Mouse (Mus musculus) gastrocnemius, postnatal 25 days (tissue): ENCODE measurements around the gene Fkbp1a. TPM values are rescaled to one million over a fixed set of nuclear protein-coding genes. Genes with fewer than 3 reads are reported as not detected.

Experiments used
- DNase-seq: peaks from one replicate; pipeline ENCODE4 v3.0.0; 2022
- long read RNA-seq, 2 experiments: library from polyadenylated mRNA; stranded (forward); transcript quantifications; one replicate each; pipeline ENCODE4 v2.0.0; 2021
- total RNA-seq, 2 experiments: library from RNA; stranded (reverse); gene quantifications; 1 replicate in 1 of 2; 2 replicates in 1 of 2; pipeline ENCODE4 v1.2.3; 2021

Gene Fkbp1a
- total RNA-seq: 100 to 1,000 TPM; 164 to 182 TPM
- long read RNA-seq, experiment 1, transcript Fkbp1a-201 (5 exons, 1,658 nt): major isoform, 191 of 379 reads
- long read RNA-seq, experiment 1, partial matches to known transcripts: 7 of 379 reads
- long read RNA-seq, experiment 1, other reads (novel, unspliced or antisense): 180 of 379 reads
- long read RNA-seq, experiment 2, transcript Fkbp1a-201 (5 exons, 1,658 nt): major isoform, 199 of 328 reads
- long read RNA-seq, experiment 2, partial matches to known transcripts: 6 of 328 reads
- long read RNA-seq, experiment 2, other reads (novel, unspliced or antisense): 119 of 328 reads

DNA sequence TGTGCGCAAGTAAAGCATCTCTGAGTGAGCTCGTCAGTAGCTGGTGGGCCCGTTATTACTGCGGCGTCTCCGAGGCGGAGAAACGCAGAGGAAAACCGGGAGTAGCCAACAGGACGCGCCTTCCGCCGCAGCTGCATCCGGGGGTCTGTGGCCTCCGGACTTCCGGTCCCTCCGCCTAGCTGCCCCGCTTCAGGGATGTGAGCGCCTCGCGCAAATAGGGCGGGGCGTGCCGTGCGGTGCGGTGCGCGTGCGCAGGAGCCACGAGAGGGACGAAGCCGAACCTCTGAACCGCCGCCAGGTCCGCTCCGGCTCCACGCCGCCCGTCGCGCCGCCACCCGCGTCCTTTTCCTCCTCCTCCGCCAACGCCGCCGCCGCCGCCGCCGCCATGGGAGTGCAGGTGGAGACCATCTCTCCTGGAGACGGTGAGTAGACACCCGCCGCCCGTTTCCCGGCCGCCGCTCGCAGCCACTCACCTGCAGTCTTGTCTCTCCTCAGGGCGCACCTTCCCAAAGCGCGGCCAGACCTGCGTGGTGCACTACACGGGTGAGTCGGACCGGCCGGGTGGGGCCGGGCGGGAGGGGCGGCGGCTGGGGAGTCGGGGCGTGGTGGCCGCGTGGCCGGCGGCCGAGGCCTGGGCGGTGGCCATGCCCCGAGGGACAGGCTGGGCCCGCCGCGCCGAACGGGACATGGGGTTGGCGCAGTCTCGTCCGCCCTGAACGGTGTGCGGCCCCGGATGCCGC, at the start of gene Fkbp1a:
Gene Fkbp1a, plus strand, starts transcription at position 161 of the 740 bp plus-strand sequence.
- DNase-seq: peak; percentile 96

DNA sequence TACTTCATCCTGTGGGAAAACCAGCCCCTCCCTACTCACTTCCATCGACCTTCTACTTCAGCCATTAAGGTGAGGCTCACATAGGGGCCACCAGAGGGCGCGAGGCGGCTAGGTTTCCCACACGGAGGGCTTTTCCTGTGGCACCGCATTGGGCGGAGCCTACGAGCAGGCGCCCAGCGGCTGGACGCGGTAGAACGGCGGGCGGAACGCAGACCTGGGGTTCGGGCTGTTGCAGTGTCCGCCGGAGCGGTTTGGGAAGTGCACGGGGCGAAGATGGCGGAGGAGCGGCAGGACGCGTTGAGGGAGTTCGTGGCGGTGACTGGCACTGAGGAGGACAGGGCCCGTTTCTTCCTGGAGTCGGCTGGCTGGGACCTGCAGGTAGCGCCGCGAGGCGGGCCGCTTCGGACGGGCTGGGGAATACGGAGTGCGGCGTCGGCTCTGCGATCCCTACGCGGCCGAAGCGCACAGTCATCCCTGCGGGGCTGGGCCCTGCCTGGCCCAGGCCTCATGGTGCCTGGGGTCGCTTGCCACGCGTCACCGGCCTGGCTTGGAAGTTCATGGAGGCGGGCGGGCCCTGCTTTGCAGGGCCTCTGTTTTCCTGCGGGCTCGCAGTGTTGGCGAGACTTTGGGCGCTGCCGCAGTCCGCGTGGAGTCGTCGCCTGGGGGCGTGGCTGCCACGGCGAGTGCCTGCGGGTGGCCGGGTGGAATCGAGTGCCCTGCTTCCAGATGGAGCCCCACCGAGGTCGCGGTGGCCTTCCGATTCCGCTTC, 48.1 kb upstream of the Fkbp1a start, which contains the start of gene Nsfl1c:
Gene Nsfl1c, plus strand, starts transcription at position 148 of the 769 bp plus-strand sequence.
- DNase-seq: peak; percentile 90

DNA sequence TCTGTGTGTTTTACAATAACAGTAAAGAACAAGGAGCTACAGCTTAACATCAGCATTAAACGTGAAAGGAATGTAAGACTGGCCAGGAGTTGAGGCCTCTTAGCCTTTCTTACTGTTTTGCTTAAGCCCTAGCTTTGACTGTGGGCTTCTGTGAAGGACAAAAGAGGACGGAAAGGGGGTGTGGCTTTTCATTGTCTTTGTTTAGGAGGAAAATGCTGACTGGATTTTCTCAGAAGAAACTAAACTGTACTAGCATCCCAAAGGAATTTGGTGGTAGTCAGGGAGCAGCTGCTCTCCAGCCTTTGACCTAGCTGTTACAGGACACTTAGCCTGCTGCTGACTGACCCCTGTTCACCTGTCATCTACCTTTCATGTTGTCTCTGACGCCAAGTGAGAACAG, 43.9 kb upstream of the Fkbp1a start:
- DNase-seq: no peak

DNA sequence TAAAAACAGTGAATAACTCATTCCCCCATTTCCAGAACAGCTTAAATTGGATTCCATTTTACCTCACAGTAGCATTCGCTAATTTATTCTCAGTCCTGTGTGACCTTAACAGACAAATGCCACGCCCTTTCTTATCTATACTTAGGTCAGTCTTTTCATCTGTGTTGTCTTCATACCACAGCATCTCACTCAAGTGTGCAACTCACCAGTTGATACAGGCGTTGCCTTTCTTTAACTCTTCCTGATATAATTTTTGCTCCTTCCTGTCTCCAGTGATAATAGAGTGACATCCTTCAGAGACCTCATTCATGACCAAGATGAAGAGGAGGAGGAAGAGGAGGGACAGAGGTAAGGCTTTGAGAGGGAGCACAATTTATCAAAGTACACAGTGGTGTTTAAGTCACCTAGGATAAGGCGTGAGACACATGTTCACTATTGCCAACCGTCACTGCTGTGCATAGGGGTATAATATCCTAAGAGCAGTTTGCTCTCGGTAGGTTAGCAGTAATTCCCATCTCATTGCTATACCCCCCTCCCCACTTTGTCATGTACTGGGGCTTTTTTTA, 41.8 kb upstream of the Fkbp1a start:
- DNase-seq: no peak

DNA sequence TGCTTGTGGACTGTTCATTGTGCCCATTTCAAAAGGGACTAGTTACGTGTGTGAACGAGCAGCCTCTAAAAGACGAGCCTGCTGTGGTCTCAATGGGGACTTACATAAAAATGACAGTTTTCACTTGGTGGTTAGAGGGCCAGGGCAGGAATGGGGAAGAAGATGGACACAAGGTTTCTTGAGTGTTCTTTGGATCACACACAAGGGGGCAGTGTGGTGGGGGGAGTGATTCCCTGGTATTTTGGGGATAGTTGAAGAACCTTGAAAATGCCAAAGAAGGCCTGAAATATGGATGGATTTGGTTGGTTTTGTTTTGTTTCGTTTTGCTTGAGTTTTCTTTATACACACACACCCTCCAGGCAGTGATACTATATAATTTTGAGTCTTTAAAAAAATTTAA, 38.1 kb upstream of the Fkbp1a start:
- DNase-seq: no peak

DNA sequence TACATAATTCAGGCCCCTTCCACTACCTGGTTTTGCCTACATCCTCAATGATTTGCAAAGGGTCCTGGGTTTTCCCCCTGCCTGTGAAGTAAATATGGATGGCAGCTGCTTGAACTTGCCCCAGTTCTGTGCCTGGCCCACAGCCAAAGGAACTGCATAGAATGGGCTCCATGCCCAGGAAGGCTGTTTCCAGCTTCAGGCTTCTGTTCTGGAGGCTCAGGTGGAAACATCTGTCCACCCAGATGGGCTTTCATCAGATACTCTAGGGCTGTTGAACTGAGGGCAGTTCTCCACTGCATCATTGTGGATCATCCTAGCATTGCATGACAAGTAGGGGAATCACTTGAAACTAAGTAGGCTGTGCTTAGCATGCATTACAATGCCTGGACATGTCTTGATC, 30.1 kb upstream of the Fkbp1a start:
- no peak for DNase-seq

DNA sequence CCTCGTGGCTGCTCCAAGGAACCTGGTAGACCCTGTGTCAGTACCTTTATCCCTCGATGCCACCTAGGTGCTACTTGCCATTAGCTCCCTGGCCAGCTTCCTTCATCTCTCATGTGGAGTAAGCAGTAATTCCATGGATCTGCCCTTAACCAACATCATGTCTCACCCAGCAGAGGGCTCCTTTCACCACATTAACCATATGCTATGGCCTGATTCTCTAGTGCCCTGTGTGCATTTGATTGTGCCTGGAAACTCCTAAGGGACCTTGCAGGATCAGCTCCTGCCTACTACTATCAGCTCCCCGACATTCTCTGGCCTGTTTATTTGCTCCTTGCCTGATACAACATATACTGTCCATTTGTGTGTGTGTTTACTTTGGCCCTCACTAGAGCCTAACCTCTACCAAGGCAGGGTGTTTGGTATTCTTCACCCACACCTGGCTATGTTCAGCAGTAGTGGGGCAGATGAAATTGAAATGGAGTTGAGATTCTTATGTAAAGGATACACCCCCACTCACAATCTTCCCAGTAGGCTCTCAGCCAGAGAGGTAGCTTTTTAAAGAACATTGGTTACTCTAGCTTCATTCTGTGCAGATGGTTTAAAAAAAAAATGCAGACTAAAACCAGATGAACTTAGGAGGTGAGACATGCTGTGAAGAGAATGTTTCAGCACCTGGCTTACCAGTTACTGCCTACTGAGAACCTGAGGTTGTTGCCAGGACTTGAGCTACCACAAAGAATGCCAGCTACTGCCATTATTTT, 28.6 kb upstream of the Fkbp1a start:
- DNase-seq: no peak

DNA sequence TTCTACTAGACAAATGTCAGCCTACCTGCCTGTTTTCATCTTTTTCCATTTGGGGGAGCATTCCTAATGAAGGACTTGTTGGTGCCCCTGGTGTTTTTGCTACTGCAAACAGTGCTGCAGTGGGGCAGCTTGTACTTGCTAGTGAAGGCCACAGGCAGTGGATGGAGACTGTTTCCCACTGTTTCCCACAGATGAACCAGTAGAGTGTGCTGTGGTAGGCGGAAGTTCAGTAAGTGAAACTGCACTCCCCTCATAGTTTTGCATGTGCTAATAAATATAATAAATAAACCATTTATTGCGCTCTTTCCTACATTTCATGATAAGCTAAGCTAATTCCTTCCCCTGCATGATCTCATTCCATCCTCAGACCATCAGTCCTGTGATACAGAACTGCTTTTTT, 23.3 kb upstream of the Fkbp1a start:
- no peak for DNase-seq

DNA sequence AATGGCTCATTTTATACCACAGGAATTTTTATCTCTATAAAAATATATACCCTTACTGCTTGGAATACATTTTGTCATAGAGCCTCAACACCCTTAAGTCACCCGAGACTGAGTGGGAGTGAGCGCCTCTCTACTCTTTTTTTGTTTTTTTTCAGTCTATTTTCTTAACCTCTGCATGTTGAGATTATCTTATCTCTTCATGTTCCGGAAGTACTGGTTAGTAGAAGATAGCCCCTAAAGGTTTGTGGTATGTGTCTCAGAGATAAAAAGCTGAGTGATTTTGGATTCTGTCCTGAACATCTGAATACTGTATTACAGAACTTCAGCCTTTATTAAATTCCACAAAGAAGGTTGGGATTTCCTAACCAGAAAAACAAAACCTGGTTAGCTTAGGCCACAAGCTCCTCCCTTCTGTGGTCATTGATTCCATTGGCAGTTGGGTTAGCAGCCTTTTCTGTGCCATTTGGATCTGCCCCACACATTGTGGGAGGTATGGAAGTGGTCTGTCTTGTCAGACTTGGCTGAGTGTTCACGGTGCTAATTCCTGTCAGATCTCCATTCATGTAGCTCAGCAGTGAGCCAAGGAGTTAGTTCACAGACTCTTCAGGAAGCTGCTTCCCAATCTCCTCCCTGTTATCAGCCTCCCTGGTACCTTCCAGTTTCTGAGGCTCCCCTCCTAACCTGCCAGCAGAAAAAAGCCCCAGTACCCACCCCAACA, 17.8 kb upstream of the Fkbp1a start:
- no peak for DNase-seq

DNA sequence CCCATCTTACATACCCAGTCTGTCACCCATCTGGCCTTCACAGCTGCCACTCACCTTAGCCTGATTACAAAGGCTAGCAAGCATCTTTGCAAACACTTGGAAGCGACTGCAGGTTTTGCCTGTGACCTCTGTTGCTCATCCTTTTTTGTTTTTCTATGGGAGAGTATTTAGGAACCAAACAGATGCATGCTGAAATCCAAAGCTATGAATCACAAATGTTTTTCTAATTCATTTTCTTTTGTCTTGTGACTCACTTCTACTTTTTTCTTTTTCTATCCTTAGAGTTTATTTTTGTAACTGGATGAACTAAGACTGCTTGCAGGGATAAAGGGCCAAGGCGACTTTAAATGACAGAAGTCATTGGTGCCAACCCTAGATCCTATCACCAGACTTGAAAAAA, 16.8 kb upstream of the Fkbp1a start:
- DNase-seq: no peak

DNA sequence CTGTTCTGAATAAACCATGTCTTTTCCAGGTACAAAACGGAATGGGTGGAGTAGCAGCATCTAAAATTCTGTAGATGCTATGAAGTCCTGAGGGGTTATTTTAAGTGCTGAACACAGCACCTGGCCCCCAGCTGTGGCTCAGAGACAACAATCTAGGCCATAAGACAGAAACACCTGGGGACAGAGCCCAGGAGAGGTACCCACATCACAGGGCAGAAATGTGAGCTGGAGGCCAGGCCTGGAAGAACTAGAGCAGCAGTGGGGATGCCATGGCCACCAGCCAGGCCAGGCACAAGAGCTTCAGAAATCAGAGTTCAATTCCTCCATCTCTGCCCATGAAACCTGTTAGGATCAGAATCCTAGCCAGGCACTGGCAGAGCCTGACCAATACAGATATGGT, 14.2 kb upstream of the Fkbp1a start:
- no peak for DNase-seq

DNA sequence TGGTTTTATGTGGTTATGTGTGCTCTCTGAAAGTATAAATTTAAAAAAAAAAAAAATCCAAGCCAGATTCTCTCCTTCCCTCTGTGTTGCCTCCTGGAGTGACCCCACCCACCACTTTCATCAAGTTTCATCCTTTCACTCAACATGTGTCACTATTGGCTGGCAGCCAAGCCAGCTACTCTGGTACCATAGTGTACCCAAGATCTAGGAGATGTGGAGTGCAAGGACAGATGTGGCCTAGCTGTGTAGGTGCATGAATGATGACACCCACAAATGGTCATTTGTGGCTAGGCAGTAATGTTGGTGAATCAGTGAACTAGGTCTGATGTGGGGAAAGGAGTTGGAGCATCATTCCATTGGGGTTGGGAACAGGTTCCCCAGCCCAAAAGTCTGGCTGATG, 13.1 kb upstream of the Fkbp1a start:
- DNase-seq: no peak

DNA sequence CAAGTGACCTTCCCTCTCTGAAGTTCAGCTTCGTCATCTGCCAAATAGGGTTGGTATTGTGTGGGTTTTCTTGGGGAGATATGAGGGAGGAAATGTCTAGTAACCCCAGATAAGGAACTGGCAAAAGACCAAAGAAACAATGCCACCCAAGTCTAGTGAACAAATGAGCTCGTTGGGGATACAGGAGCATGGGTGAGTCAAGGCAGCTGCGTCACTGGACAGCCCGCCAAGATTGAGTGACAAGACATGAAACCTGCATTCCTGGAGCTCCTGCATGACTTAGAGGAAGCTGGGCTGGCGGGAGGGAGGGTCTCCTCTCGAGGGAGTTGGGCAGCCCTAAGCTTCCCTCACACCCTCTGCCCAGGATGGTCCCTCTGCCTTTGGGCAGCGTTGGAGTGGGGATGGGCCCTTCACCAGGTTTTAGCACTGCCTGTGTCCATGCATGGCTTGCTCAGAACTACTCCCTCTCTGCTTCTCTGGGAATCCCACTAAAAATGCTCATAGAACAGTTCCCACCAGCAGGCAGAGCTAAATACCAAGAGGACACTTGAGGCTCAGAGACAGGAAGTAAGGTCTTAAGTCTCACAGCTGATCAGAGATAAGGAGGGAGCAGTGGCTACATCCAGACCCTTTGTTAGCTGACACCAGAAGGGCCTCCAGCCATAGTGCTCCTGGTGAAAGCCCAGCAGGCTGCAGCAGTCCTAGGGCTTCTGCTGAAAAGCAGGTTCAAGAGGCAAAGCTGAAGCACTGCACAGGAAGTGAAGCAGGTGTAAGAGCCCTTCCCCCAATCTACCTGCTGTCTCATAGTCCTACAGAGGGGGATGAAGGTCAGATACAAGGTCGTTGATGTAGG, 11.7 kb upstream of the Fkbp1a start:
- DNase-seq: no peak

DNA sequence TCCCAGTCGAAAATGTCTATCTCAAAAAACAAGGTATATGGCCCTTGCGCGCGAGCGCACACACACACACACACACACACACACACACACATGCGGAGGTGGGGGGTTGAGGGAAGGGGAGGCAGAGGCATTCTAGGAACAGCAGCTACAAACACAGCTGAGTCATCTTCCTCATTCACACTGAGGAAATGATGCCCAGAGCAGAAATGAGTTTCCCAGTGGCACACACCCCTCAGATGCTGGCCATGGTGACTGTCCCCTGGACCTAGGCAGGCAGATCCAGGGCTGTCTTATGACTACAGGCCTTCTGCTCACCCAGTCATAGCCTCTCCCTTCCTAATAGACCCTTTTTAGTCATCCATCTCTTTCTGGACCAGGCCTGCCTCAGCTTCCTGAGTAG, 8.7 kb upstream of the Fkbp1a start:
- no peak for DNase-seq

DNA sequence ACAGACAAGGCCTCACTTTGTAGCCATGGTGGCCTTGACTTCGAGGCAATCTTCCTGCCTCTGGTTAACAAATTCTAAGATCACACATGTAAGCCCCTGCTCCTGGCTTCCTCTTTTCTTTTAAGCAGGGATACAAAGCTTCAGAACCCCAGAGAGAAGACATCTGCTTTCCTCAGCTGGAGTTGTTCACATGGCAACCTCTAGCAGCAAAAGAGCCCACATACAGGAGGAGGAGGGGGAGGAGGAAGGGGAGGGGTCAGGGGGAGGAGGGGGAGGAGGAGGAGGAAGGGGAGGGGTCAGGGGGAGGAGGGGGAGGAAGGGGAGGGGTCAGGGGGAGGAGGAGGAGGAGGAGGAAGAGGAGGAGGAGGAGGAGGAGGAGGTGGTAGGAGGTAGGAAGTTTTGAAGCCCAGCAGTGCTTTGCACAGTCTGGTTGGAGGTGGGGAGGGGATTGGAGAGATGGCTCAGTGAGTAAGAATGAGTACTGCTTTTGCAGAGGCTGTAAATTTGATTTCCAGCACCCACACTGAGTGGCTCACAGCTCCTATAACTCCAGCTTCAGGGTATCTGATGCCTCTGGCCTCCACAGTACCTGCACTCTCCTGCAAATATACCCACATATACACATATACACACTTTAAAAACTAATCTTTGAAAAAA, 6.2 kb upstream of the Fkbp1a start:
- no peak for DNase-seq

DNA sequence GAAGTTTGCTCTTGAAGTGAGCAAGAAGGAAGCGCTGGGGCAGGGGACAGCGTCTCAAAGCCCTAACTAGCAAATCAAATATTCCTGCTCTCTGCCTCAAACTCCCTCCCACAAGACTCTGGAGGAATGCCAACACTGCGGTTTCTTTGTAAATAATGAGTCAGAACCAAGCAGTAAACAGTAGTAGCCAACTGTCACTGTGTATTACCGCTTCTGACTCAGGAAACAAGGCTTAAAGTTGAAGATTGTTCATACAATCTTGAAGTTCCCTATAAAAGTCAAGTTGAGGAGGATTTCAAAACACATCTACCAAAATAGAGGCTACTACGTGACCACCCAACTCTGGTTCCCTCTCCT, 5.7 kb upstream of the Fkbp1a start:
- DNase-seq: no peak

DNA sequence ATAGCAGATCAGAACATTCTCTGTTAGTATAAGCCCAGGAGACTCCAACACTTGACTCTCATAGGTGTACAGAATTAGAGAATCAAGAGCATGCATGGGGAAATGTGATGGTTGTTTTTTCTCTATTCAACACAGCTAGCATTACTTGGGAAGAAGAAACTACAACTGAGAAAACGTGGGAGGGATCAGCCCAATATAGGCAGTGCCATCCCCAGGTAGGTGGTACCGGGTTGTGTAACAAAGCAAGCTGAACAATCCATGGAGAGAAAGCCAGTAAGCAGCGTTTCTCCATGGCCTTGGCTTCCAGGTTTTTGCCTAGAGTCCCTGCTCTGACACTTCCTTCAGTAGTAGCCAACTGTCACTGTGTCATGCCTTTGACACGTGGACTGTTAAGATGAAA, 3.6 kb upstream of the Fkbp1a start:
- DNase-seq: no peak

DNA sequence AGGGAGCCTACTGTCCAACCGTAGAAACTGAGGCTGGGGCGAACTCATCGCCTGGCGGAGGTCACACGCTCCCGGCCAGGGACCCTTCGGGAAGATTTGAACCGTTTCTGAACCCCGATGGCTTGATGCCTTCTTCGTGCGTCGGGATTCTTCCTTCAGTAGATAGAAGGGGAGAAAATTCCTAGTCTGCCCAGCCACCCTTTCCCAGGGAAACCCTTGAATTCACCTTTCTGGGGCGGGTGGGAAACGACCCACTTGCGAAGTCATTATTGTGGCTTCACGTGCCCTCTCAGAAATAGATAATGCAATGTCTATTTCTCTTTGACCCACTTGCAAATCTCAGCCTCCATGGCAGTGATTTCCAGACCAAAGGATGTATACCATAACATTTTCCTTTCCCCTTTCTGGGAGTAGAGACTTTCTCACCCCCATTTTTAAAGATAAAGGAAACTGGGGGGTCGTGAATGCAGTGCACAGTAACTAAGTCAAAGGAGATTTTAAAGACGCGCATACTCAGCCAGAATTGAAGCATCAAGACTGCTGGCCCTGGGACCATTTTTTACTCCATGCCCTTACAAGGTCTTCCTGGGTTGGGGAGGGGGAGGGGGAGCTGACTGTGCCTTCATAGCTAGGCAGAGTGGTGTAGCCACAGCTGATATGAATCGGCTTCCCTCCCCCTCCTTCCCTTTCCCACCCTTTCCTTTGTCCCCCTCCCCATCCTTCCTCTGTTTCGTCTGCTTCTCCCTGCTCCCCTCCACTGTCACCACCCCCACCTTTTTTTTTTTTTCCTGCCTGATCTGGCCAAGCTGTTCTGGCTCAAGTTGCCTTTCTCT, 996 bp downstream of the Fkbp1a start:
- peak; percentile 39 for DNase-seq

DNA sequence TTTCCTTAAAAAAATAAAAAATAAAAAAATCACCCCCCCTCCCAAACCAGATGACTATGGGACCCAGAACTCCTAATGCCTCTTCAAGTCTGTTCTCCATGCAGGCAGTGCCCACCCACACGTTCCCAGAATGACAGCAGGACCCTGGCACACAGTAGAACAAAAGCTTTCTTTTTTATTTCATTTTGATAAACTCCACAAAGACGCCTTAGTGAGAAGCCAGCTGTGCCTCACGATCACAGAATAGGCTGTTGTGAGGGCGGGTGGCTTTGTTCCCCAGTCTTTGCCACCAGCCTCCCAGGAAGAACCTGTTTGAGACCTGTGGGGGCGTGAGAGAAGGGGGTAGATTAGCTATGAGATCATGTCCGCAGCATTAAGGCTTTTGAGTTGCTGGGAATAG, 2.4 kb downstream of the Fkbp1a start:
- DNase-seq: no peak
